Comparison of ENCODE assay signal across 4 mouse cellular contexts in the genomic region with DNA sequence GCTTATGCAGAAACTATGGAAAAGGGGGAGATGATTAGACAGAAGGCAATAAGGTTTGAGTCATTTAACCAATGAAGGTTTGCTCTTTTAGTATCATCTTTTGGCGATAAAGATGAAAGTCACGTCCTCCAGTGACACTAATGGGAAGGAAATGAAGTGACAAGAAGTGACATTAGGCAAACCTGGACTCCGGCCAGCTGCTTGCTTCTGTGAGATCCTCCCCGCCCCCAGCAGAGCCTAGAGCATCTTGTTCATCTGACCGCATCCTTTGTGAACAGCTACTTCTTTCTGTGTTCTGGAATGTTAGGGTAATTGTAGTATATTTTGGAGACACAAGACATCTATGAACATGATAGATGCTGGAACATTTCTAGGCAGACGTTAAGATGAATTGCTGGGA.
"Had no signal": no experiment of that assay in that cellular context is flagged by ENCODE, and none has a peak within 500 bp of the region (broad histone marks: within the 10 kb centered on the region; RNA-seq: fewer than 3 reads in every experiment).

No protein-coding gene starts in this region.

- DNase-seq: right cerebral cortex, adult 18-20 months; right cerebral cortex, postnatal 4 days; spleen, adult 18-20 months; thymus, postnatal 36 days had no signal
